Mouse (Mus musculus) spleen, adult 2 months (tissue): Measurements from ENCODE around the gene Lrrc49.

Experiments
- CTCF ChIP-seq: fragments of 200-500 bp; IDR thresholded peaks from 2 replicates; pipeline ENCODE4 v1.5.1; 2011; ENCODE audit warnings: mild to moderate bottlenecking, inconsistent platforms; ENCODE audit not compliant: insufficient read depth, insufficient read length, insufficient replicate concordance; ENCODE audit errors: extremely low read depth
- POLR2A ChIP-seq: fragments of 200-500 bp; IDR thresholded peaks from 2 replicates; pipeline ENCODE4 v1.6.1; 2011; ENCODE audit warnings: low read depth, low read length, inconsistent platforms

DNA sequence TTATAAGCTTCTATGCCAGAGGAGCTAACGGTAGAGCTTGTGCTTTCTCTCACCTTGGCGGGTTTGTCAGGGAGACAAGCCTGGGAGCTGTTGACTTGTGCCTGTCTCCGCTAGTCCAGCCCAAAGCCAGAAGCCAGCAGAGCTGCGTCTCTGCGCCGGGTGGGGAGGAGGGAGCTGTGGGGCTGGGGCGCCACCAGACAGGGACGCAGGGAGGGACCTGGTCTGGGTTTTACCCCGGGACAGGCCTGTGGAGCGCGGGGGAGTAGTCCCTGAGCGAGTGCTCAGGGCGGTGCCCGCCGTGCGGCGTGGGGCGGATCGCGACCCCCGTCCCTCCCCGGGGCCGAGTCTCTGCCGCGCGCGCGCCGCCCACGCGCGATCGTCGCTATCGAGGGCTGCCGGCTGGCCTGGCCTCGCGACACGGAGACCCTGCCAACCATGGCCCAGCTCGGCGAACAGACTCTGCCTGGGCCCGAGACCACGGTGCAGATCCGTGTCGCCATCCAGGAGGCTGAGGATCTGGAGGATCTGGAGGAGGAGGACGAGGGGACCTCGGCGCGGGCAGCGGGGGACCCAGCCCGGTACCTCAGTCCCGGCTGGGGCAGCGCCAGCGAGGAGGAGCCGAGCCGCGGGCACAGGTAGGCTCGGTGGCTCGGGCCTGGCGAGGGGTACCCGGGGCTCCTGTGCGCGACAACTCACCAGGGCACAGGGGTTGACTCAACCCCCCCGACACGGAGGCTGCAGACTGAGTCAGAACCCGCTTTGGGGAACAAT, 25.0 kb upstream of the Lrrc49 start, which contains the start of gene Larp6:
- no peak for TF ChIP-seq CTCF
- TF ChIP-seq POLR2A, result no peak
